In genomic region chr8:23321166-23321565, GRCm38 (mm10) we compare ENCODE assay signal across 17 mouse cellular contexts.
DNase-seq lines count a peak whose midpoint lies in the region; ATAC-seq lines count a peak whose summit lies in the region.
"Had no signal": no experiment of that assay in that cellular context is flagged by ENCODE, and none has a peak within 500 bp of the region (broad histone marks: within the 10 kb centered on the region; RNA-seq: fewer than 3 reads in every experiment).

No protein-coding gene starts in this region.

- H3K27ac ChIP-seq in embryonic facial prominence, embryonic 11.5 days (replicated peaks; ENCODE audit: low read depth, low read length) = no peak overlapping the region
- no peak overlapping the region for H3K27ac ChIP-seq in embryonic facial prominence, embryonic 10.5 days (replicated peaks)
- H3K27ac ChIP-seq in embryonic facial prominence, embryonic 13.5 days = peak overlapping the region; percentile 48; the same call in 1 of the 2 replicates
- peak overlapping the region; percentile 52 for H3K27ac ChIP-seq in stomach, embryonic 15.5 days
- no peak overlapping the region for H3K27ac ChIP-seq in midbrain, embryonic 10.5 days (replicated peaks)
- H3K27ac ChIP-seq: hindbrain, postnatal 0 days had no signal

- no peaks in the 10 kb centered on the region for H3K36me3 ChIP-seq in embryonic facial prominence, embryonic 11.5 days (replicated peaks; ENCODE audit: control insufficient read depth, insufficient read depth, low read depth, low read length)
- no peaks in the 10 kb centered on the region for H3K36me3 ChIP-seq in embryonic facial prominence, embryonic 10.5 days (replicated peaks)
- no peaks in the 10 kb centered on the region for H3K36me3 ChIP-seq in embryonic facial prominence, embryonic 13.5 days
- H3K36me3 ChIP-seq in stomach, embryonic 15.5 days = no peaks in the 10 kb centered on the region
- no peaks in the 10 kb centered on the region for H3K36me3 ChIP-seq in midbrain, embryonic 10.5 days

- no peak overlapping the region for H3K4me3 ChIP-seq in embryonic facial prominence, embryonic 11.5 days (ENCODE audit: low read depth, low read length)
- H3K4me3 ChIP-seq in embryonic facial prominence, embryonic 10.5 days = no peak overlapping the region
- no peak overlapping the region for H3K4me3 ChIP-seq in embryonic facial prominence, embryonic 13.5 days
- H3K4me3 ChIP-seq in stomach, embryonic 15.5 days (replicated peaks) = no peak overlapping the region
- no peak overlapping the region for H3K4me3 ChIP-seq in midbrain, embryonic 10.5 days

- H3K27me3 ChIP-seq in embryonic facial prominence, embryonic 11.5 days (ENCODE audit: control insufficient read depth, insufficient read depth, low read length) = no peaks in the 10 kb centered on the region
- H3K27me3 ChIP-seq in embryonic facial prominence, embryonic 10.5 days (replicated peaks; ENCODE audit: low read depth, poor library complexity, severe bottlenecking) = no peaks in the 10 kb centered on the region
- H3K27me3 ChIP-seq in embryonic facial prominence, embryonic 13.5 days = no peaks in the 10 kb centered on the region
- H3K27me3 ChIP-seq in stomach, embryonic 15.5 days (replicated peaks) = no peaks in the 10 kb centered on the region
- no peaks in the 10 kb centered on the region for H3K27me3 ChIP-seq in midbrain, embryonic 10.5 days (ENCODE audit: low read depth, poor library complexity, severe bottlenecking)

- 45% methylated on average over 5 of the region's 5 CpGs for WGBS in embryonic facial prominence, embryonic 11.5 days
- 51% methylated on average over 5 of the region's 5 CpGs for WGBS in embryonic facial prominence, embryonic 10.5 days
- 25% methylated on average over 5 of the region's 5 CpGs for WGBS in embryonic facial prominence, embryonic 13.5 days
- WGBS in stomach, embryonic 15.5 days = 28% methylated on average over 5 of the region's 5 CpGs
- WGBS in midbrain, embryonic 10.5 days = 69% methylated on average over 5 of the region's 5 CpGs

- no peaks in the 10 kb centered on the region for H3K9me3 ChIP-seq in embryonic facial prominence, embryonic 11.5 days (replicated peaks; ENCODE audit: control insufficient read depth, low read length)
- H3K9me3 ChIP-seq in embryonic facial prominence, embryonic 10.5 days = no peaks in the 10 kb centered on the region
- H3K9me3 ChIP-seq in embryonic facial prominence, embryonic 13.5 days = no peaks in the 10 kb centered on the region
- no peaks in the 10 kb centered on the region for H3K9me3 ChIP-seq in stomach, embryonic 15.5 days
- no peaks in the 10 kb centered on the region for H3K9me3 ChIP-seq in midbrain, embryonic 10.5 days (replicated peaks)

- ATAC-seq in embryonic facial prominence, embryonic 11.5 days (replicated peaks; ENCODE audit: insufficient number of reproducible peaks, low FRiP score, low TSS enrichment, low read depth) = no peak
- ATAC-seq in embryonic facial prominence, embryonic 13.5 days (ENCODE audit: insufficient number of reproducible peaks, insufficient read depth, low FRiP score, low TSS enrichment, low read depth) = no peak
- ATAC-seq in stomach, embryonic 15.5 days (ENCODE audit: insufficient read depth, low FRiP score, low read depth) = no peak
- ATAC-seq: hindbrain, postnatal 0 days had no signal

- H3K4me2 ChIP-seq in embryonic facial prominence, embryonic 11.5 days (ENCODE audit: low read depth, low read length) = no peak overlapping the region
- H3K4me2 ChIP-seq in embryonic facial prominence, embryonic 13.5 days = 0 out of 2 replicates have a peak overlapping the region, but pooled peaks have one; percentile 26
- H3K4me2 ChIP-seq in stomach, embryonic 15.5 days = no peak overlapping the region

- H3K9ac ChIP-seq in embryonic facial prominence, embryonic 11.5 days (replicated peaks; ENCODE audit: low read length) = no peak overlapping the region
- H3K9ac ChIP-seq in embryonic facial prominence, embryonic 13.5 days = no peak overlapping the region; the same call in 1 of the 2 replicates
- no peak overlapping the region for H3K9ac ChIP-seq in stomach, embryonic 15.5 days

- H3K4me1 ChIP-seq in embryonic facial prominence, embryonic 11.5 days (ENCODE audit: control insufficient read depth, insufficient read depth, low read length) = no peaks in the 10 kb centered on the region
- H3K4me1 ChIP-seq in embryonic facial prominence, embryonic 10.5 days = peaks cover 9% of the 10 kb centered on the region; the same call in 1 of the 2 replicates
- H3K4me1 ChIP-seq in embryonic facial prominence, embryonic 13.5 days = peaks cover 20% of the 10 kb centered on the region
- H3K4me1 ChIP-seq in stomach, embryonic 15.5 days = peaks cover 2% of the 10 kb centered on the region
- no peaks in the 10 kb centered on the region for H3K4me1 ChIP-seq in midbrain, embryonic 10.5 days

- peak; percentile 54 for DNase-seq in embryonic facial prominence, embryonic 11.5 days (ENCODE audit: low spot score)
- no peak for DNase-seq in embryonic facial prominence, embryonic 10.5 days (ENCODE audit: low spot score)
- peak; percentile 12 to 33 for DNase-seq in kidney, postnatal 4 days
- DNase-seq in kidney, adult 9 months = no peak
- DNase-seq in midbrain, embryonic 10.5 days (ENCODE audit: low spot score) = no peak
- DNase-seq: adrenal gland, postnatal 25 days; cerebellum, adult 2 months; gastrocnemius, postnatal 10 days; heart, adult 18-20 months; heart, postnatal 4 days; left cerebral cortex, postnatal 4 days; lung, postnatal 14 days; right cerebral cortex, adult 18-20 months; thymus, postnatal 14 days had no signal

Comparison
In these comparisons a context has a peak if more than half of its experiments do, and no peak if none do; other contexts are left out.
1. DNase-seq: peak in embryonic facial prominence, embryonic 11.5 days (single experiment) and kidney, postnatal 4 days (2 of 2); none in embryonic facial prominence, embryonic 10.5 days (single experiment), kidney, adult 9 months (single experiment) and midbrain, embryonic 10.5 days (single experiment).
2. H3K27ac ChIP-seq: peak in embryonic facial prominence, embryonic 13.5 days (single experiment) and stomach, embryonic 15.5 days (single experiment); none in embryonic facial prominence, embryonic 11.5 days (single experiment), embryonic facial prominence, embryonic 10.5 days (single experiment) and midbrain, embryonic 10.5 days (single experiment).